Mouse (Mus musculus): Measurements from ENCODE around the gene Vars2.

DNA sequence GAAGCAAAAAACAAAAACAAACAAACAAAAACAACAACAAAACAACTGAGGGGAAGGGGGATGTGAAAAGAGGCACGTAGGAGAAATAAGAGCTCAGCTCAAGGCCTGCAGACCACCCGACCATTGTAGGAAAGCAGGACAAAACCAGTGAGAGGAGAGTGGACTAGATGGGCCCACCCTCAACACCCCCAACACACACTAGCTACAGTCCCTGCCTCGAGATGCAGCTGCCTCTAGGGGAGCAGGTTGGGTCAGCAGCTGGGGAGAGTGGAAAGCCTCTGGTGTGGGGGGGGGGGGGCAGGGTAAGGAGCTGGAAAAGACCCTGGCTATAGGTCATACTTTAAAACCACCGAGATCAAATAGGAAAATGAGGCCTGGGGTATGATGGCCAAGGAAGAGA lies 35.2 kb upstream of the Vars2 start:
- TF ChIP-seq CTCF (conservative IDR thresholded peaks at IDR 0.05; ENCODE audit: low read length), result no peak
- TF ChIP-seq POU5F1 (IDR thresholded peaks at IDR 0.05; ENCODE audit: borderline replicate concordance, low read length), result no peak
